Mouse (Mus musculus) right cerebral cortex, adult 18-20 months (tissue): ENCODE data around the gene Zfp13.

ENCODE experiments used
- DNase-seq: peaks from one replicate; pipeline ENCODE4 v3.0.0; 2022; ENCODE audit warnings: mixed read lengths

Zfp13 gene

GRCm38 (mm10) chr17:23587253-23587652, 12.0 kb downstream of the Zfp13 start:
- no peak for DNase-seq

GRCm38 (mm10) chr17:23585721-23586491, 13.4 kb downstream of the Zfp13 start:
- peak; percentile 67 for DNase-seq

DNA sequence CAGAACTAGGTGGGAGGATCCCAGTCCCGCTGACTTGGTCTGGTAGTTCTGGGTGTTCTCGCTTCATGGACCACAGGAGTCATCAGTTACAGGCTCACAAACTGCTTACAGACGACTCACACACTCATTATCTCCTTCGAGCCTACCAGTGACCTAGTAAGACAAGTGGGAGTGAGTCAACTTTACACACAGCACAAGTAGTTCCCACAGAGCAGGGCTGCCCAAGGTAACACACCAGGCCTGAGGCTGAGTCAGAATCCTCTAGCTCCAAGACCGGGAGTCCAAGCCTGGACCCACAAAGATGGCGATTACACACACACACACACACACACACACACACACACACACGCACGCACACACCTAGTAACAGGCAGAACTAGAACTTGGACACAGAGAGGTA, 14.5 kb downstream of the Zfp13 start:
- DNase-seq = no peak

- DNase-seq = no peak
These were observed 23.2 kb downstream of the Zfp13 start for GRCm38 (mm10) chr17:23575951-23576552.

DNA sequence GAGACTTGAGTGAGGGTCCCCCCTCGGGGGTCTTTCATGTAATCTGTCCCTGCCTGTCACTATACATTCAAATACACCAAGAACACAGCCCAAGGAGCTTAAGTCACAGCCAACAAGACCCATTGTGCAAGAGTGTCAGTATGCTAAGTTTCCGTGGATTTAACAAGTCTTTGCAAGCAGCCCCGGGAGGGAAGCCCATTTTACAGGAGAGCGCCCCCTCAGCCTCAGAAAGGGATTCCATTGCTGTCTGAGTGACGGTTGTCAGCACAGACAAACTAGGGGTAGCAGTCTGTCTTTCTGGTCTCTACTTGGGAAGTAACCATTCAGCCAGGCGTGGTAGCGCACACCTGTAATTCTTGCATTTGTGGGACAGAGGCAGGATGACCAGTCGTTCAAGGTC, 25.2 kb downstream of the Zfp13 start:
- DNase-seq = no peak

GRCm38 (mm10) chr17:23572059-23572458, 27.2 kb downstream of the Zfp13 start:
- no peak for DNase-seq

DNA sequence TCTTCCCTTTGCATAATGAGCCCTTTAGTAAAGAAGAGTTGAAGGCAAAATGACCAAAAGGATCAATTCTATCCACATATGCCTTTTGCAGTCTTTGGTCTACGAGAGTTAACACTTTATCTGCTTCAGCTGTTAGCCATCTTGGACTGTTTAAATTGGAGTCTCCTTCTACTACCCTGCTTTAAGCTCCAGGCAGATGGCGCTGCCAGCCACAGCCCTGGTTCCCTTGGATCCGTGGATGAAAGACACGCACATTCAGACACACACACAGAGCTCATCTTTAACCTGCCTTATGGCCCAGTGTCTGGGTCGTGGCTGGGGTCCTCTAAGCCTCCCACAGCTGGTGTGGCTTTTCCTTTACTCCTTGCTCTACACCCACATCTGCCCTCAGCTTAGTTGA, 28.2 kb downstream of the Zfp13 start:
- DNase-seq = no peak

GRCm38 (mm10) chr17:23570017-23570416, 29.3 kb downstream of the Zfp13 start:
- no peak for DNase-seq

- no peak for DNase-seq
These were observed 30.9 kb downstream of the Zfp13 start for GRCm38 (mm10) chr17:23568370-23568769.

GRCm38 (mm10) chr17:23566787-23567186, 32.5 kb downstream of the Zfp13 start:
- no peak for DNase-seq

GRCm38 (mm10) chr17:23564368-23564715, 34.9 kb downstream of the Zfp13 start:
- DNase-seq = no peak

DNA sequence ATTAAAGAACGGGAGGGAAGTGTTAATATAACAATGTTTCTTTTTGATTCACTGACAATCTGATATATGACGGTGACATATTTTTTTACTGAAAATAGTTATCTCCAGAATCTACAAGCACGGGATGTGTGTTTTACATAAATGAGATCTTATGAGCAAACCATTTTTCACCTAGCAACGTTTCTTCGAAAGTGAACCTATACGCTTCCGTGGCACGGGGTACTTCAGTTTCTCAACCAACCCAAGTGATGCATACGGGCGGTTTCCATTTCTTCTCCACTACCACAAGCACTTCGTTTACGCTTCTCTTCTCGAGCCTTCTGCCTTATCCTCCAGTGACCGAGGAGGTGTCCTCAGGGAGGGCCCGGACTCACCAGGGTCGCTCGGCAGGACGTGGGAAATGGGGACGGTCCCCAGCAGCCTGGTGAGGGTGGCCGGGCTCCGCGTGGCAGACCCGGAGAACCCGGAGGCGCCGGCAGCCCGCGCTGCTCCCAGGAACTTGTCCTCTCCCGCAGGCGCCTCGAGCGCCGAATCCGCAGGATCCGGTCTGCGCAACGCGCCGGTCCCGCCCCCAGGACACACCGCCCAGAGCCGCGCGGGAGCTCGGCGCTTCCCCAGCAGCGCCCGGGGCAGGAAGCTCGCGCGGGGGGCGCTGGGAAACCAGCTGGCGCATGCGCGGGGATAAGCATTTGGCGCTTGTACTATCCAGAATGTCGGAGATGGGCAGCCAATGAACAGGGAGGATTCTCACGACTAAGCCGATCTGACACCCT, 35.5 kb downstream of the Zfp13 start, which contains the start of gene Zfp213:
Gene Zfp213 (minus strand): TSS at position 644 of the 773 bp plus-strand sequence.
- DNase-seq = peak; percentile 97

DNA sequence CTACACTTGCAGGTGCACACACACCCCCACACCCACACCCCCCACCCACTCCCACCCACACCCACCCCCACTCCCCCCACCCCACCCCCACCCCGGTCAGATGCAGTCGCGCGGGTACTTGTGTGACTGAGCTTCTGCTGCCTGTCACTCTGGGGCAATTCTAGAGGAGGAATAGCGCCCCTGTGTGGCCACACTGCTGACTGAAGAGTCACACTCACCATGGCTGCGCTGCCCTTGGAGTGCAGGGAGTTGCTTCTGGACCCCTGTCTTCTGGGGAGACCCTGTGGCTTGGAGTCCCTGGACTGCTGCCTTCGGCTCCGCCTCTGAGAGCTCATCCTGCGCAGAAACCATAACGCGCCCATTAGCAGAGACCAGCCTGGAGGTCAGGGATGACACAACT, 39.5 kb downstream of the Zfp13 start:
- DNase-seq = peak; percentile 38

DNA sequence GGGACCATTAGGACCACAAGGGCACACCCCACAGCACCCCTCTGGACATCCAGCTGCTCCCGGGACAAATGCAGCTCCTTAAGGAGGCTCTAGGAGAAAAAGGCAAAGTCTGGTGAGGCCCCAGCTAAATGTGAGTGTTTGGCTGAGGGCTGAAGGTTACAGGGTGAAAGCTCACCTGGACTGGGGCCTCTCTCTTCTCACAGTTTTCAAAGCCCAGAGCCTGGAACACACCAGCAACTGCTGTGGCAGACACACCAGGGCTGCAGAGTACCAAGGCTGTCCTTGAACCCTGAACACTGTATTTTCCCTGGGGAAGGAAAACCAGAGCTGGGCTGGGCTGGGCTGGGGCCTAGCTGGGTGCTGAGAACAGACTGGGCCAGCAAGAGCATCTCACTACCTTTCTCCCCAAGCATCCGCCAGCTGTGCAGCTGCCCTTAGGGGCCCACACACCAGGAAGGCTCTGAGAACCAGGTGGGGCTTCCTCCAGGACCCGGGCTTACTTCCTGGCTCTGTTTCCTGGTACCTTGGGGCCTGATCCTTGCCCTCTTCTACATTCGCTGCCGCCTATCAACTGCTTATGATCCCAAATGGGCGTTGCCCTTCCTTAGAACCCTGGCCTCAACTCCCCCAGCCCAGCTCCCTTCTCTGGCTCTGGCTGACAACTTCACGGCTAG, 43.9 kb downstream of the Zfp13 start:
- no peak for DNase-seq

GRCm38 (mm10) chr17:23554321-23554720, 45.0 kb downstream of the Zfp13 start:
- no peak for DNase-seq

DNA sequence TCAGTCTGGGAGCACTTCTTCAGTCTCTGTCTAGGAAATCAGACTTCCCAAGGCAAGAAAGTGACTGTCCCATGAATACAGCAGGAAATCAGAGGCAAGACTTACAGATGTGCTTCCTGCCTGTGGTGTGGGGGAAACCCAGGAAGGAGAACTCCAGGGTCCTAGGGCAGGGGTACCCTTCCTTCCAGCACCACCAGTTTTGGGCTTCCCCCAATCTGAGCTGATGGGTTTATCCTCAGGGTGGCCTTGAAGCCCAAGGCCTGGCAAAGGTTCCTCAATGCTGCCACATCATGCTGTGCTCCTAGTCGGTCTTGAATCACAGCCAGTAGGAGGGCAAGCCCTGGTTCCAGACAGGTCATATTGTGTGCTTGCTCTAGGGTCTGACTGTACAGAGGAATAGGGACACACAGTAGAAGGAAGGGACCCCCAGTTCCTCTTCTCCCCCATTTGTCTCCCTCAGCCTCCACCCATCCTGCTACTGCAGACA, 45.6 kb downstream of the Zfp13 start:
- no peak for DNase-seq

DNA sequence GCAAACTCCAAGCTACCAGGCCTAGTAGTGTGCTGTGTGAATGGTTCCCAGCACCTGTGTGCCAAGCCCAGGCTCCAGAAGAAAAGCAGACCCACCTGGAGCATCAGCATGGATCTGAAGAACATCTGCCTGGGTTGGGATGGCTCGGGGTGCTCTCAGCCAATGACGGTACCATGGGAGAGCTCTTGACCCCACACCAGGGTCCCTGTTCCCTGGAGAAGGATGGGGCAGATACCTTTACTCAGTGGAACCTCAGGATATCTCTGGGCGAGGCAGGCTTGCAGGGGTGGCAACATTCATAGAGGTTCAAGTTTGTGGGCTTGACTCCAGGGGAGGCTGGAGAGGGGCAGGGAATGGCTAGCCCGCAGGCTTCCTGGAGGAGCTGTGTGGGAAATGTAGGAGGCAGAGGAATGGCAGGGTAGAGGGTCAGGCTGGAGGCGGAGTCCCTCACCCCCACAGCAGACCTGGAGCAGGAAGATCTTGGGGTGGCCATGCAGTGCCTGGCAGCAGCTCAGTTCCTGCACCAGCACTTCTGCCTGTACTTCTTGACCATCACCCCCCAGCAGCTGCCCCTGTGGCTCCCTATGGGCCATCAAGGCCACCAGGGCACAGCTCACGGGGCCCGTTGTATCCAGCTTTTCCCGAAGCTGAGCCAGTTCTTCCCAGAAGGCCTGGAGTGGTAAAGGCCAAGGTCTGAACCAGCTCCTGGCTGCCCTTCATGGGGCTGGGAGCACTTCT, 46.2 kb downstream of the Zfp13 start:
- no peak for DNase-seq

- DNase-seq = no peak
These were observed 47.3 kb downstream of the Zfp13 start for GRCm38 (mm10) chr17:23551963-23552362.

- no peak for DNase-seq
These were observed 47.9 kb downstream of the Zfp13 start for GRCm38 (mm10) chr17:23551416-23551815.

DNA sequence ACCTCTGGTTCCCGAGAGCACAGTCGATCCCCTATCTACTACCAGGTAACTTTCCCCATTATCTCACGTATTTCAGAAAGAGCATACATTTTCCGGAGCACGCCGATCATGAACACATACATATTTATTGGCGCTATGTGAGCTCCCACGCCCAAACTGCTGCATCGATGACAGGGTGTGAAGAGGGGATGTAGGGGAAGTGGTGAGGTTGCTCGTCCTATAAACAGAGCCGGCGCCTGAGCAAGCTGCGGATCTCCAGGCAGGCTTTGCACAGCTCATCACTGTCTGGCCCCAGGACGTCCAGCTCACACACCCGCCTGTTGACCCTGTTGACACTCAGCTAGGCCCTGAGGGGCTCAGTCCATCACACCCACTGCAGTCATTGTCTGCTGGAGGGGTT, 48.4 kb downstream of the Zfp13 start:
- DNase-seq = no peak

GRCm38 (mm10) chr17:23550188-23550791, 49.0 kb downstream of the Zfp13 start:
- peak; percentile 93 for DNase-seq

DNA sequence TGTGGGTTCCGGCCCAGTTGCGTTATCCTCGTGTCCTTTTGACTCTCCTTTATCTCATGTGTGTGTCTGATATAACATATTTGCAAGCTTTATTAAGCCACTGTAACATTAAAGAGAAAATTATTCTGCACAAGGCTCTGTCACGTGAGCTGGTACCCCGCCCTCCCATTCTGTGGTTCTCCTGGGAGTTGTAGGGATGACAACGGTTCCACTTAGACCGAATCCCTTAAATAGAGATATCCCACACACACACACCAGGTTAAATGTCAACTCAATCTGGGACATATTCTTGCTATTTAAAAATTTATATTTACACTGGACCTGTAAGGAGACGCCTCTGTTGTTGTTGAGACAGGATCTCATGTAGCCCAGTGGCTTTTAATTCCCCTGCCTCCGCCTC, 49.8 kb downstream of the Zfp13 start:
- peak; percentile 28 for DNase-seq
